Mouse (Mus musculus): ENCODE results near the gene Prpf6.

- no peak for TF ChIP-seq CTCF (IDR thresholded peaks at IDR 0.05)
- no peak for TF ChIP-seq EP300 (IDR thresholded peaks at IDR 0.05)
Measured at GRCm38 (mm10) chr2:181573961-181574360, 17.7 kb upstream of the Prpf6 start.

Measured in lung, postnatal 0 days (tissue).